Mouse (Mus musculus) CD4-positive, CD25-positive, alpha-beta regulatory T cell, adult 4 months (primary cell): ENCODE data around the gene Gm20388. TPM values are rescaled to one million over a fixed set of nuclear protein-coding genes. Genes with fewer than 3 reads are reported as not detected.
"Not testable (repeated sequence)": the region's sequence is repeated elsewhere in the genome, so short reads cannot be mapped to it uniquely, and the experiment has no call there.

Experiments used
- ATAC-seq: one replicate; pipeline ENCODE4 v1.8.0; 2017
- polyA plus RNA-seq, 2 experiments: library from polyadenylated mRNA; unstranded; fragments of 100-300 nt; shearing (Covaris generic); gene quantifications; one replicate each; pipeline ENCODE4 v1.2.1; 2017

Gm20388 gene
- polyA plus RNA-seq, 2 experiments from 2014 or later, result 10.7 to 12.8 TPM

GRCm38 (mm10) chr8:122314899-122315496, 2404.4 kb downstream of the Gm20388 start:
- ATAC-seq, result no peak

DNA sequence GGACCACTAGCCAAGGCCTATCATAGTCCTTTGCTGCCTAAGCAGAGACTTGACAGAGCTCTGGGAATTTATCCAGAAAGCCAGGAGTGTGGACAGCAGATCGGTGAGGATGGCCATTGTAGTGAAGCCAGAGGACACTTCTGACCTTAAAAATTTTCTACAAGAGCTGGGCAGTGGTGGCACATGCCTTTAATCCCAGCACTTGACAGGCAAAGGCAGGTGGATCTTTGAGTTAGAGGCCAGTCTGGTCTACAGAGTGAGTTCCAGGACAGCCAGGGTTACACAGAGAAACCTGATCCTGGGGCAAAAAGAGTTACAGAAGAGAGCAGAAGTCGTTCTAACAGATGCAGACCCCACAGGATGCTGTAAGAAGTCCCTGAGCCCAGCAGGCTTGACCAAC, 2405.8 kb downstream of the Gm20388 start:
- no peak for ATAC-seq

GRCm38 (mm10) chr8:122317918-122318475, 2407.4 kb downstream of the Gm20388 start:
- ATAC-seq, result no peak

DNA sequence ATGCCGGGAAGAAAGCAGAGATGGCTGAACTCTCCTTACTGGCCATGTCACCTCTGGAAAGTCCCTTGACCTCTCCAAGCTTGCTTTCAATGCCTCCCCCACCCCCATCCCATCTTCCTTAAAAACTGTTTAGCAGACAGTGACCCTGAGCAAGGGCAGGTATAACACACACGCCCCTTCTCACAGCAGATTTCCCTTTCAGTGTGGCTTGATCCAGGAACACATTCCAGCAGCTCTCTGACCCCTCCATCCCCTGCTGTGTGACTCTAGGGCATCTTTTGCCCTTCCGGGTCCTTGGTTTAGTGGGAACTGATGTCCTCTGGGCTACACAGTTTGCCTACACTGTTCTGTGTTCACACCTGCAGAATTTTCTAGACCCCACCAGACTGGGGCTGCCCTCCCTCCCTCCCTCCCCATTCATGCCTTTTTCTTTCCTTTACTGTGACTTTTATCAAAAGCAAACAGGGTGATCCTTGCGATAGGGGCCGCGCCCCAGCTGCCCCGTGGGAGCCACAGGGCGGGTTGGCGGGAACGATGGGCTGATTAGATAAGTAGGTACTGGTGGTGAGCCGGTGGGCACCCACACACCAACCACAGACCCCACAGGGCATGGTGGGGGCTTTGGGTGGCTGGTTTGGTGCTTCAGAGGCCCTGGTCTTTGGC, 2408.5 kb downstream of the Gm20388 start:
- no peak for ATAC-seq

DNA sequence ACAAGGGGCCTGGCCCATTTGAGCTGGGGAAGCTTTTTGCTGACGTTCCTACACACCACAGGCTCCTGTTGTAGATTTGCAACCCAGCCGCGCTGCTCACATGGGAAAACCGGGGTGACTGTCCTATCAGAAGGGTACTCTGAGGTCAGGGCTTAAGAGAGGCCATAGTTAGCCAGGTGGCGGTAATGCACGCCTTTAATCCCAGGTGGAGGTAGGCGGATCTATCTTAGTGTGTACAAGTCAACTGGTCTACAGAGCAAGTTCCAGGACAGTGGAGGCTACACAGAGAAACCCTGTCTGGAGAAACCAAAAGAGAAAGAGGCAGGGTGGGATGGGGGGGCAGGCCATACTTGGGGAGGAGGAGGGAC, 2409.1 kb downstream of the Gm20388 start:
- ATAC-seq, result no peak

DNA sequence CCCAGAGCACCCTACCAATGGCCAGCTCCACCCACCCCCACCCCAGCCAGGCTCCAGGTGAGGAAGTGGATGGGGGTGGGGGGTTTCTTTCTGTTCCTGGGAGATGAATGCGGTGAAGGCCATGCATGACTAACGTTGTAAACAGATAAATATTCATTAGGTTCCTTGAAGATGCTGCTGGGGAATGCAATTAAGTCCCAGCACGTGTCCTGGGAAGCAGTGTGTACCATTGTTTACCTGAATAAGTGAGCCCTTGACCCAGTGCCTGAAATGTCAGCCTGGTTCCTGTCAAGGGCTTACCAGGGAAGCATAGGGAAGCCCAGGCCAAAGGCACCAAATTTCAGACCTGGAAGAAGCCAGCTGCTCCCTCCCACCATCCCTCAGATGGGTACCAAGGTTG, 2409.9 kb downstream of the Gm20388 start:
- no peak for ATAC-seq

DNA sequence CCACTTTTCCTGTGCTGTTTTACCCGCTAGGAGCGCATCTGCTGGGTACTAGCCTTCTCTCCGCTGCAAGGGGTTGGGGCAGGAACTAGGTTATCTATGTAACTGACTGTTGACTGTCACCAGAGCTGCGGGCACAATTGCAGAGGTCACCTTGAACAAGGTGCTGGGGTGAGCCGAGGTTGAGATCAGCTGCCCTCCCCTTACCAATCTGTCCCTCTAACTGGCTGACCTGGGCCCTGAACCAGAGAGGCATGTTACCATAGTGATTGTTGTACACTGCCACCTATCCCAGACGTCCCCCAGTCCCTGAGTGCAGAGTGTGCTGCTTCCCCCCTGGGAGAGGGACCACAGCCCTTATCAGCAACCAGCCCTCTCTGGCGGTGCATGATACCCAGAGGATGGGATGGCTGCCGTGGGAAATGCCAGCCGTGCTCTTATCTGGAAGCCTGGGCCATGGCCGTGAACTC, 2410.8 kb downstream of the Gm20388 start:
- ATAC-seq, result no peak

DNA sequence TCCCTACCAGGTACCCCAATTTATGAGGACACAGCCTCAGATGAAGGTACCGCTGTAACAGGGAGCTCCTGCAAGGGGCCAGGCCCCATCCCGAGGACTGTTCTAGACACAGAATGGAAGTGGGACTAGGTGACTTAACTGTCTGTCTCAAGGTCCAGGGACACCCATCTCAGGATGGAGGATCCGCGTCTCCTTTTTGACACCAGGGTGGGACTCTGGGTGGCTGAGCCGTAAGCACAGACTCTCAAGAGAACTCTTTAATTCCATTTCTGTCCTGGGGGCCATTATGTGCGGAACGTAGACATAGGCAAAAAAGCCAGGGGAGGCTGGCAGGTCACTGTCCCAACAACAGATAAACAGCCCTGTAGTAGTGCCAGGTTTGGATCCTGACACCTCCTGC, 2411.5 kb downstream of the Gm20388 start:
- no peak for ATAC-seq

DNA sequence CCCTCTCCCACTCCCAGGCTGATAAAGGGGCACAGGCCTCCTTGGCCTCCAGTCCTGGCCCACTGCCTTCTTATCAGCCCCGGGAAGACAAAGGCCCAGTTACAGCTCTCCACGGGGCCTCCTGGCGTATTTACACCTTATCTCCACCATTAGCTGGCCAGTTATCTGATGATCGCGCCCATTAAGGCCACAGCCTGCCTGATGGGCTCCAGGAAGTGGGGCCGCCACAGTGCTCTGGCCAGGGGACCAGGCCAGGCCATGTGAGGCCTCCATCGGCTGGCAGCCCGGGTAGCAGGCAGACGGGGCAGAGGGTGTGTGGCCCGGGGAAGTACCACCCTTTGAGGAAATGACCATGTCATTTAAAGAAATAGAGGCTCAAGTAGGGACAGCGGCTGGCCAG, 2412.2 kb downstream of the Gm20388 start:
- no peak for ATAC-seq

GRCm38 (mm10) chr8:122323951-122324402, 2413.3 kb downstream of the Gm20388 start:
- ATAC-seq, result not testable (repeated sequence)

DNA sequence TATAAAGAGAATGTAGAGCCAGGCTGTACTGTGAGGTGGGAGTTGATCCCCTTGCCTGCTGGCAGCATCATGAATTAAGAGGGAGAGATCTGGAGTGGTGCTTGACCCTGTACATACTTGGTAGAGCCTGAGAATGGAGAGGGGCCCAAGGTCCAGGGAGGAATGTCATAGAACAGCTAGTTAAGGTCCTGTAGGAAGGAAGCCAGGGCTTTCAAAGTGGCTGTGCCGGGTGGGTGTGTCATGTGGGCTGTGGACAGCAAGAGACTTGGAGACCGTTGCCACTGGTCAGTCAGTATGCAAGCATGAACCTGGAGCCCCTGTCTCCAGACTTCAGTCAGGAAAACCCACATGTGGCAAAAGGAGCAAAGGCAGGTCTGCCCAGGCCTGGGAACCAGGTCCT, 2414.6 kb downstream of the Gm20388 start:
- no peak for ATAC-seq

- ATAC-seq, result no peak
Observed at GRCm38 (mm10) chr8:122326114-122326542, 2415.5 kb downstream of the Gm20388 start.

DNA sequence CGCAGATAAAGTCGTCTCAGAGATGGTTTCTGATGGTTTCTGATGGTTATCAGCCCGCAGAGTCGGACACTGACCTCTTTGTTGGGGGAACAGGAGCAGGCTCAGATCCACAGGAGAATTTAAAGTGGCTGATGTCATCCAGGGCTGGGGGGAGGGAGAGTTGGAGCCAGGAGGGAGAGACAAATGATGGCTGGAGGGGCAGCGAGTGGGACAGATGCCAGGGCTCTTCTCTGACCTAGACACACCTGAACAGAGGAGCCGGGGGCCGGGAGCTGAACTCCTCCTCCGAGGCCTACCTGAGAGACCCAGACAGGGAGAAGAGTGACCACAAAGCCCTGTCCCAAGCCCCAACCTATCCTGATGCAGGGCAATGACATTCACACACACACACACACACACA, 2418.4 kb downstream of the Gm20388 start:
- no peak for ATAC-seq

DNA sequence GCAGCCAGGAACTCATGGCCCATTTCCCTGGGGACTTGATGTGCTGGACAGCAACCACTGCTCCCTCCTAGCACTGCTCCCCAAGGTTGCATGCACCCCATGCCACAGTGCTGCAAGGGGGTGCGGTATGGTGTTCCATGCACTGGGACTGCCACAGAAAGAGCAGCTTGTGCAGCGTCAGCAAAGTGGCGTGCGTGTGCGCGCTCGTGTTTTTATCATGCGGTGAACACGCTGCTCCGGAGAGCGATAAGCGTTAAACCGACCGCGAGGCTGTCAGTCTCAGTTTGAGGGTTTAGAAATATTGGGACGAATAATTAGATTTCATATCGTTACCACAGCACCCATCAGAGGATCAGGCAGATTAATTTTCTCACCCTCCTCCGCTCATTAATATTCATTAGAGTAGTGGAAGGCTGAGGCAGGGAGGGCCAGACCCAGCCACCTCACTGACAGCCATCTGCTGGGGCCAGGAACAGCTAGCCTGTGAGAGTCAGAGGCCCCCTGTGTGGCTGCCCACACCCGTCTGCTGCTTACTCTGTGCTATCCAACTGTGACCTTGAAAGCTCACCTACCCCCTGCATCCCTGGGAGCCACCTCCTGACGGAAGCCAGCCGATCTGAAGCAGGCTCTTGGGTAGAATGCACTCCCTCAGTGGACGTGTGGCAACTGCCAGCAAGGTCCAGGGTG, 2419.1 kb downstream of the Gm20388 start:
- ATAC-seq, result no peak

DNA sequence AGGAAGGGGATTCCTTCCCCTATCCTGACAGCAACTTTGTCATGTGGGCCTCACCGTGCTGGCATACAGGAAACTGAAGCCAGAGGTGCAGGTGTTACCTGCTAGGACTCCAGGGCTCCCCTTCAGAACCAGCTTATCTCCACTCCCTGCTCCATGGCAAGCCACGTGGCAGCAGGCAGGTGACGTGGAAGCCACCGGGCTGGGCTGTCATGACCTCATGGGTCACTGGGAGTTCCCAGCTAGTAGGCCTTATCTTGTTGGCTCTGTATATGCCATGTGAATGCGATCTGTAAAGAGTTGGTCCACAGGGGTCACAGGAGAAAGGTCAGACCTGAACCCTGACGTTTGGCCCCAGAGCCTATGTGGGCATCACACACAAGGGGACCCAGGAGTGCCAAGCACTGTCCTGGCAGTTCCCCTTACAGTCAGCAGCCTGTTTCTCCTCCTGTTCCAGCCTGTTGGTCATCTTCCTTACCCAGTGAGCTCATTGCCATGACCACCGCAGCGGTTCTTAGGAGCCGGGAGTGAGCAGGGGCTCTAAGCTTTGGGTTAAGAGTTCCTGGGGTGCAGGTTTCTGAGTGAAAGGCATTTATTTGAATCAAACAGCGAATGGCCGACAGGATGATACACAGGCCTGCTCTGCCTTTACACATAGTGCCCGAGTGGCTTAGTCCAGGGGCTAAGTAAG, 2419.9 kb downstream of the Gm20388 start:
- ATAC-seq, result no peak

GRCm38 (mm10) chr8:122331134-122331523, 2420.5 kb downstream of the Gm20388 start:
- no peak for ATAC-seq

DNA sequence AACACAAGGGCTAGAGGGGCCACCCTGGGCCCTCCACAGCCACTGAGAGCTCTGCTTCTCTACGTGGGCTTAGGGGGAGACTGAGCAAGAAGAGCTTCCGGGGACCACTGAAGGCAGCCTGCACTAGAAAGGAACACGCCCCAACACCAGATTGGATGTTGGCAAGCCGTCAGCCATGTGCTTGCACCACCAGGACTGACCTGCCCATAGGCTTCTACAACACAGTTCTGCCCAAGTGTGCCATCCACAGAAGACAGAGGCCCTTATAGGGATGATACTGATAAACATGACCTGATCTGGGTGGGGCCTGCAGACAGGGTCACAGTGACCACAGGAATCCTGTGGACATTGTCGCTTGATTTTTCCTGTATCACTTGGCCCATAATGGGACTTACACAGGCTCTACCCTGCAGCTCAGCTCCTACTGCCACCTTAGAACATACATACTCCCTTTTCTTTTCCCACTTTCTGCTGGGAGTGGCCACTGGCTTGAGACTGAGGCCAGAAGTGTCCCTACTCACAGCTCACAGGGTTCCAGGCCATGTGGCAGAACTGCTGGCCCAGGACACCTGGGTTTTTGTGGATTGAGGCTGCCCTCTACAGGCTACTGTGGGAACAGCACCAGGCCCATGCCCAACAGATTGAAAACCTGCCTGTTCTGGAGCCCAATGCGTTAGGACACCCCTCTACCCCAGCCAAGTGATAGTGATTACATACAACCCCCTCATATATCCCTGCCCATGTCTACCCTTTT, 2422.3 kb downstream of the Gm20388 start:
- peak; percentile 79 for ATAC-seq

DNA sequence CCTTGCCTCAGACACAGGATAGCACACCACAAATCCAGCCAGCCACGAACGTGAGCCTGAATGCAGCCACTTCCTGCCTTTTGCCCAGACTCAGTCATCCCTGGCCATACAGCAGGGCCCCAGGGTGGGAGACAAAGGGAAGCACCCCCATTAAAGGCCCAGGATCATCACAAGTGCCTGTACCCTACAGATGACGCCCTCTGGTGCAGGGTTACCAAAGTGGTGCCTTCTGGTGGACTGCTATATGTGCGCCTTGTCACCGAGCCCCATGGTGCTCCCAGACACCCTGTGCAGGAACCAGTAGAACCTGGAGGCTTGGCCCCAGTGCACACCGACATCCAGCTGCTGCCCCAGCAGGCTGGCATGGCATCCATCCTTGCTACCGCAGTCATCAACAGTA, 2422.9 kb downstream of the Gm20388 start:
- no peak for ATAC-seq

DNA sequence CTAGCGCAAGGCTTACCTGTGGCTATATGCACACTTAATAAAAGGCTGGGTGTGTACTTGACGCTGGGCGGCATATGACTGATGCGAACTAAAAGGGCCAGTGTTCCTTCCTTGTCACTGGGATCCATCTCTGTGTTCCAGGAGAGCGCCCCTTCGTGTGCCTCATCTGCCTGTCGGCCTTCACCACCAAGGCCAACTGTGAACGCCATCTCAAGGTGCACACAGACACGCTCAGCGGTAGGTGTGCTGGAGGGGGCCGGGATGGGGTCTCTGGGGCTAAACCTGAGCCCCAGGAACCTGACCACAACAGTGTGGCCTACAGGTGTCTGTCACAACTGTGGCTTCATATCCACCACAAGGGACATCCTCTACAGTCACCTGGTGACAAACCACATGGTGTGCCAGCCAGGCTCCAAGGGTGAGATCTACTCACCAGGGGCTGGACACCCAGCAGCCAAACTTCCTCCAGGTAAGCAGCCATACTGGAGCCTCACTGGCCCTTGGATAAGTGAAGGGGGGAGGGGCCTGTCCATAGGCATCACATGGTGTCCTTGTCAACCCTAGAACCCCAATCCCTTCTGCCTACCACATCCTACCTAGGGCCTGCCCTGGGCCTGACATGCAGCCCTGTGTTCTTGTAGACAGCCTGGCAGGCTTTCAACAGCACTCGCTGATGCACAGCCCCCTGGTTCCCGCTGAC, 2424.3 kb downstream of the Gm20388 start:
- no peak for ATAC-seq

DNA sequence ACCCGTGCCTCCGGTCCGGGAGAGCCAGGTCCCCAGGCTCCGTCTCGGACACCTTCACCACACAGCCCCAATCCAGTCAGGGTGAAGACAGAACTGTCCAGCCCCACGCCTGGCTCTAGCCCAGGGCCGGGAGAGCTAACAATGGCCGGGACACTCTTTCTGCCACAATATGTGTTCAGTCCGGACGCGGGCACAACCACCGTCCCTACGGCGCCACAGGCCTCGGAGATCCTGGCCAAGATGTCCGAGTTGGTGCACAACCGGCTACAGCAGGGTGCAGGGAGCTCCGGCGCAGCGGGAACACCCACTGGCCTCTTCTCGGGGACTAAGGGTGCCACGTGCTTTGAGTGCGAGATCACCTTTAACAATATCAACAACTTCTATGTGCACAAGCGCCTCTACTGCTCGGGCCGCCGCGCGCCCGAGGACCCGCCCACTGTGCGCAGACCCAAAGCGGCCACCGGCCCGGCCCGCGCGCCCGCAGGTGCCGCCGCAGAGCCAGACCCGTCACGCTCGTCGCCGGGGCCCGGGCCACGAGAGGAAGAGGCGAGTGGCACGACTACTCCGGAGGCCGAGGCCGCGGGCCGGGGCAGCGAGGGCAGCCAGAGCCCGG, 2425.1 kb downstream of the Gm20388 start:
- ATAC-seq, result no peak
